Mouse (Mus musculus) stomach, embryonic 14.5 days (tissue): ENCODE results near the gene Tmie. TPM values are rescaled to one million over a fixed set of nuclear protein-coding genes. Genes with fewer than 3 reads are reported as not detected.

Experiments used
- ATAC-seq: fragments of 200-750 bp; cut with Nextera tagmentation; 2 replicates; pipeline ENCODE4 v1.8.0; 2017; ENCODE audit warnings: low read depth, moderate TSS enrichment; ENCODE audit not compliant: insufficient number of reproducible peaks, insufficient read depth, low FRiP score
- H3K27ac ChIP-seq: fragments of 300-500 bp; sonication (generic); 2 replicates; pipeline ENCODE4 v1.5.1; 2014; ENCODE audit warnings: mild to moderate bottlenecking, low read length, moderate library complexity, mixed read lengths
- H3K27me3 ChIP-seq: fragments of 300-500 bp; sonication (generic); 2 replicates; pipeline ENCODE4 v1.6.1; 2014; ENCODE audit warnings: low read length, control low read depth, mixed read lengths; ENCODE audit not compliant: control insufficient read depth, insufficient read depth
- H3K36me3 ChIP-seq: fragments of 300-500 bp; sonication (generic); 2 replicates; pipeline ENCODE4 v1.6.1; 2014; ENCODE audit warnings: mild to moderate bottlenecking, control low read depth, low read length, moderate library complexity, mixed read lengths; ENCODE audit not compliant: control insufficient read depth, insufficient read depth
- H3K4me1 ChIP-seq: fragments of 300-500 bp; sonication (generic); 2 replicates; pipeline ENCODE4 v1.6.1; 2014; ENCODE audit warnings: low read length, control low read depth, mixed read lengths; ENCODE audit not compliant: control insufficient read depth, insufficient read depth
- H3K4me2 ChIP-seq: fragments of 300-500 bp; sonication (generic); replicated peaks from 2 replicates; pipeline ENCODE4 v1.6.1; 2014; ENCODE audit warnings: low read depth, low read length, control low read depth
- H3K4me3 ChIP-seq: fragments of 300-500 bp; sonication (generic); 2 replicates; pipeline ENCODE4 v1.5.1; 2014; ENCODE audit warnings: low read depth, low read length, control low read depth
- H3K9ac ChIP-seq: fragments of 300-500 bp; sonication (generic); replicated peaks from 2 replicates; pipeline ENCODE4 v1.6.1; 2014; ENCODE audit warnings: low read depth, mild to moderate bottlenecking, control low read depth, low read length, moderate library complexity, mixed read lengths
- H3K9me3 ChIP-seq: fragments of 300-500 bp; sonication (generic); 2 replicates; pipeline ENCODE4 v1.6.1; 2016; ENCODE audit warnings: low read depth, low read length, control low read depth; ENCODE audit not compliant: control insufficient read depth
- WGBS: fragments of 180-500 bp; shearing (Covaris S2); extraction: QIAGEN DNeasy Blood & Tissue Kit; methylation state at CpG from one replicate; pipeline ENCODE4 v1.1.7; 2014; 5-methylcytosine and 5-hydroxymethylcytosine counted together
- polyA plus RNA-seq: library from polyadenylated mRNA; unstranded; fragments of >200 nt; fragmentation: Nextera tagmentation; extraction: Ambion mirVana; gene quantifications from 2 replicates; pipeline ENCODE4 v1.2.1, GENCODE M21; 2014

Gene Tmie
- polyA plus RNA-seq, 1 experiment from 2014 or later = 0.67 TPM

GRCm38 (mm10) chr9:110893429-110893828 is 13.5 kb upstream of the Tmie start:
- Histone ChIP-seq H3K4me2 (no peak overlapping the region), H3K9me3 (no peaks in the 10 kb centered on the region), H3K36me3 (no peaks in the 10 kb centered on the region), H3K27me3 (no peaks in the 10 kb centered on the region), H3K9ac (no peak overlapping the region), H3K27ac (no peak overlapping the region), H3K4me3 (no peak overlapping the region), H3K4me1 (no peaks in the 10 kb centered on the region)
- WGBS = 73% methylated on average over 10 of the region's 10 CpGs
- no peak for ATAC-seq

DNA sequence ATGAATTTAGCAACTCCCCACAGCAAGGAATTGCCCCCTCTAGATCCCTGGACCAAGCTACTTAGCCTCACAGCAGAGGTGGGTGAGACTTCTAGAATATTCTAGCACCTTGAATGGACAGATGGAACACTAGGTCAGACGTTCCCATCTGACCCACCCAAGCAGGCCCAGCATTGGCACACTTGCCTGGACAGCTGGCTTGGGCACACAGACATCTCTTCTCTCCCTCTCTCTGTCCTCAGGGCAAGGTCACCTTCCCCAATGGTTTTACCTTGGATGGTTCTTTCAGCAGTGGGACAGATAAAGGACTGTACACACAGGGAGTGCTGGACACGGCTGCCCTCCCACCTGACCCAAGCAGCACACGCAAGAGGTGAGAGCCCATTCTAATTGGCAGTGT is 12.6 kb upstream of the Tmie start:
- Histone ChIP-seq H3K36me3 (no peaks in the 10 kb centered on the region), H3K4me1 (no peaks in the 10 kb centered on the region), H3K4me2 (no peak overlapping the region), H3K9ac (no peak overlapping the region), H3K9me3 (no peaks in the 10 kb centered on the region), H3K27ac (no peak overlapping the region), H3K4me3 (no peak overlapping the region), H3K27me3 (no peaks in the 10 kb centered on the region)
- 81% methylated on average over 3 of the region's 3 CpGs for WGBS
- ATAC-seq = no peak

DNA sequence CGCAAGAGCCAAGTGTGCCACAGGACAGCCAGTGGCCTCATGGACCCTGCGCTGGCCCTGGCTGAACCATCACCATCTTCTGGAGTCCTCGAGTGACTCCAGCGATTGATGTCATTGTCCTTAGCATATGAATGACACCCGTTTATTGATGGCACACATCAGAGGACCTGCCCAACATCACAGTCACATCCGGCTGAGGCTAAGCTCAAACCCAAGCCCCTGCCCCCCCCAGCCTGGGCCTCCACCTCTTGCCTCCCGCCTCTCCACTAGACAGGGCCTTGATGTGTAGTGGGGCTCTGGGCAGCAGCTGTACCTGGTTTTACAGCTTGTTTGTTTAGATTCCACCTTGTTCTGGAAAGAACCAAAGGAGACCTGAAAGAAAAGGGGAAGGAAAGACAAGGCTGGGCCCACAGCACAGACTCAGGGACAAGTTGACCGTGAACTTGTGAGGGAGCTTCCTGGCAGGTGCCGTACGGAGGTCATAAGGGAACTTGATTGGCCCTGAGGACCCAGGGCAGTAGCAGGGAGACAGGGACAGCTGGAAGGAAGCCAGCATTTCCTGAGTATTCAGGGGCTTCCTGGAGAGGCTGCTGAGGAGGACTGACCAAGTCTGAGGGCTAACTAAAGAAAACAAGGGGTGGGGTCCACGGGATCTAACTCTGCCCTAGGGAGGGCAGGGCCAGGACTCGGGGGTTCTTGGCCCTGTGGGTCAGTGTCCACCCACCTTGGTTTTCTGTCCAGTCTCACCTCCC is 11.3 kb upstream of the Tmie start:
- H3K36me3 ChIP-seq = no peaks in the 10 kb centered on the region
- no peaks in the 10 kb centered on the region for H3K4me1 ChIP-seq
- no peak overlapping the region for H3K27ac ChIP-seq
- H3K4me3 ChIP-seq = no peak overlapping the region
- no peak overlapping the region for H3K9ac ChIP-seq
- WGBS = 74% methylated on average over 12 of the region's 12 CpGs
- no peak overlapping the region for H3K4me2 ChIP-seq
- H3K27me3 ChIP-seq = no peaks in the 10 kb centered on the region
- ATAC-seq = no peak
- H3K9me3 ChIP-seq = no peaks in the 10 kb centered on the region

DNA sequence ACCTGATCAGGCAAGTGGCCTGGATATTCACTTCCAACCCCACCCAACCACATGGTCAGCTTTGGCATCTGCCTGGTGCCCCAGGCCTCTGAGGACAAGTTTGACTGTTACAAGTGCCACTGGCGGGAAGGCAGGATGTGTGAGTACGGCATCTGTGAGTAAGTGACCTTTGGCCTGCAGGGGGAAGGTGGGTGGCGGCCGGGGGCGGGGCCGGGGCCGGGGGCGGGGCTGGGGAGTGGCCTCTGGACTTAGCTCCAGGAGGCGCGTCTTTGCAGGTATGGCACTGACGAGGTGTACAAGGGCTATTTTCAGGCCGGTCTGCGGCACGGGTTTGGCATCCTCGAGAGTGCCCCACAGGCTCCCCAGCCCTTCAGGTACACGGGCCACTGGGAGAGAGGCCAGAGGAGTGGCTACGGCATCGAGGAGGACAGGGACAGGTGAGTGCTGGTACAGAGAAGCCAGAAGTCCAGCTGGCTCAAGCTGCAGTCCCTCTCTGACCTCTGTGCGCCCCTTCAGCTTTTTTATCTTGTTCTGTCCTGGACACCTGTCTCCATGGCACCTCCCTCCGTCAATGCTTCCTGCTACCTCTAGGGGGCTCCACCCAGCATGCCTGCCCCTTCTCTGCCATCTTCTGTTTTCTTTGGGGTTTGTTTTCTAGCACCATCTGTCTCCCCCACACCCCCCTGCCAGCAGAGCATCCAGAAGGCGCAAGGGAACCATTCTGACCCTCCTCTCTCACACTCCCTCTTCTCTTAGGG is 10.3 kb upstream of the Tmie start:
- no peak overlapping the region for H3K27ac ChIP-seq
- H3K4me1 ChIP-seq = no peaks in the 10 kb centered on the region
- H3K27me3 ChIP-seq = no peaks in the 10 kb centered on the region
- no peak overlapping the region for H3K4me3 ChIP-seq
- H3K36me3 ChIP-seq = no peaks in the 10 kb centered on the region
- no peaks in the 10 kb centered on the region for H3K9me3 ChIP-seq
- H3K9ac ChIP-seq = no peak overlapping the region
- WGBS = 15% methylated on average over 21 of the region's 21 CpGs
- H3K4me2 ChIP-seq = no peak overlapping the region
- ATAC-seq = peak; percentile 30; the same call in 1 of the 2 replicates

DNA sequence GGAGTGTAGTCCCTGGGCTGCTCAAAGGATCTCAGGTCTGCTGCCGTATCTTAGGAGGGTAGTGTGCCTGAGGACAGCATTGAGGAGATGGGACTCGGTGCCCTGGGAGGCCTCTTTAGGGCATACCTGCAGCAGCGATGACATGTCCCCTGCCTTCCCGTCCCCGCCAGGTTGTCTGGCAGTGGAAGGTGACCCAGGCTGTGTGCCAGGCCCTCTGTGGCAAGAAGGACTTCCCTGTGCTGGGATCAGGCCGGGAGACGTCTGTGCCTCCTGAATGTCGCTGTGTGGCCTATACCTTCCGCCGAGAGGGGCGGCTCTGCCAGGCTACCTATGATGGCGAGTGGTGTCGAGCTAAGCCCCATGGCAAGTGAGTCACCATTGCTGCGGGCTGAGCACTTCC is 9.0 kb upstream of the Tmie start:
- H3K4me2 ChIP-seq = no peak overlapping the region
- no peak for ATAC-seq

GRCm38 (mm10) chr9:110887388-110888303 is 7.7 kb upstream of the Tmie start:
- Histone ChIP-seq H3K9me3 (no peaks in the 10 kb centered on the region), H3K36me3 (no peaks in the 10 kb centered on the region), H3K4me1 (no peaks in the 10 kb centered on the region), H3K4me2 (no peak overlapping the region), H3K9ac (no peak overlapping the region), H3K27ac (no peak overlapping the region), H3K27me3 (no peaks in the 10 kb centered on the region), H3K4me3 (no peak overlapping the region)
- WGBS = 59% methylated on average over 9 of the region's 9 CpGs
- ATAC-seq = no peak

More for the DNA sequence above, 9.0 kb upstream of the Tmie start:
- Histone ChIP-seq H3K9me3 (no peaks in the 10 kb centered on the region), H3K4me3 (no peak overlapping the region), H3K27ac (no peak overlapping the region), H3K9ac (no peak overlapping the region), H3K4me1 (no peaks in the 10 kb centered on the region), H3K27me3 (no peaks in the 10 kb centered on the region), H3K36me3 (no peaks in the 10 kb centered on the region)
- WGBS = 88% methylated on average over 14 of the region's 14 CpGs

- Histone ChIP-seq H3K9ac (no peak overlapping the region), H3K4me3 (no peak overlapping the region), H3K27ac (no peak overlapping the region), H3K27me3 (peaks cover 5% of the 10 kb centered on the region; the same call in 1 of the 2 replicates), H3K9me3 (no peaks in the 10 kb centered on the region), H3K4me2 (no peak overlapping the region), H3K4me1 (no peaks in the 10 kb centered on the region), H3K36me3 (no peaks in the 10 kb centered on the region)
- WGBS = 70% methylated on average over 7 of the region's 7 CpGs
- ATAC-seq = no peak
Observed at GRCm38 (mm10) chr9:110881953-110882352, 2.0 kb upstream of the Tmie start.

DNA sequence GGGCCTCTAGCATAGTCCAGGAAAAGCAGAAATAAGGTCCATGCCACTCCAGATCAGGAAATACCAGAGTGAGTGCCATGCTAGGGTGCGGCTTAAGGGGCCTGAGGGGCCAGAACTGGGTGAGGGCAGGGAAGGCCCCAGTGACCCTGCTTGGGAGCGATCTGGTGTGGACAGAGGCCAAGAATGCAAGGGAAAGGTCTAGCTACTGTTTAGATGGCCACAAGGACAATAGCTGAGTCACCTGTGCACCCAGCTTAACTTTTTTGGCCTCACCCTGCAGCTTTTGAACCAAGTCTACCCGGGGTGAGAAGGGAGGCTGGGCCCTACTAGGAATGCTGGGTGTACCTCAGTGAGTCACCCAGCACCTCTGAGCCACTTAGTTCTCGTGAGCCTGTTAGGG is 859 bp upstream of the Tmie start:
- peak overlapping the region; percentile 95 for H3K4me2 ChIP-seq
- no peaks in the 10 kb centered on the region for H3K36me3 ChIP-seq
- H3K27me3 ChIP-seq = peaks cover 5% of the 10 kb centered on the region; the same call in 1 of the 2 replicates
- no peak overlapping the region for H3K9ac ChIP-seq
- 61% methylated on average over 4 of the region's 4 CpGs for WGBS
- H3K27ac ChIP-seq = peak overlapping the region; percentile 48; the same call in 1 of the 2 replicates
- peak; percentile 20; the same call in 1 of the 2 replicates for ATAC-seq
- no peaks in the 10 kb centered on the region for H3K9me3 ChIP-seq
- peak overlapping the region; percentile 57 for H3K4me3 ChIP-seq
- H3K4me1 ChIP-seq = no peaks in the 10 kb centered on the region
